Mouse (Mus musculus): ENCODE results near the gene Fkbp9. TPM values are rescaled to one million over a fixed set of nuclear protein-coding genes. Genes with fewer than 3 reads are reported as not detected.

Gene Fkbp9
- polyA plus RNA-seq, 1 experiment from 2014 or later: 178 TPM

- DNase-seq (peak; percentile 90), ATAC-seq (ENCODE audit: insufficient read depth) (peak; percentile 98)
- Histone ChIP-seq H3K27ac (ENCODE audit: low read depth) (peak overlapping the region; percentile 16; the same call in 1 of the 2 replicates), H3K36me3 (ENCODE audit: insufficient read depth) (no peaks in the 10 kb centered on the region), H3K9ac (no peak overlapping the region), H3K4me1 (ENCODE audit: insufficient read depth) (no peaks in the 10 kb centered on the region), H3K4me3 (ENCODE audit: low read depth, low read length) (no peak overlapping the region), H3K4me2 (no peak overlapping the region), H3K27me3 (ENCODE audit: insufficient read depth, low read length) (no peaks in the 10 kb centered on the region), H3K9me3 (ENCODE audit: low read depth, low read length) (no peaks in the 10 kb centered on the region)
- no peak for TF ChIP-seq CTCF (IDR thresholded peaks at IDR 0.05; ENCODE audit: low read depth)
- WGBS: 37% methylated on average over 5 of the region's 5 CpGs
These were observed 13.3 kb upstream of the Fkbp9 start for GRCm38 (mm10) chr6:56818436-56819123.

- Histone ChIP-seq H3K9me3 (ENCODE audit: low read depth, low read length) (no peaks in the 10 kb centered on the region), H3K27me3 (ENCODE audit: insufficient read depth, low read length) (no peaks in the 10 kb centered on the region), H3K4me3 (ENCODE audit: low read depth, low read length) (no peak overlapping the region), H3K4me1 (ENCODE audit: insufficient read depth) (no peaks in the 10 kb centered on the region), H3K9ac (no peak overlapping the region), H3K4me2 (no peak overlapping the region), H3K36me3 (ENCODE audit: insufficient read depth) (no peaks in the 10 kb centered on the region), H3K27ac (ENCODE audit: low read depth) (0 out of 2 replicates have a peak overlapping the region, but pooled peaks have one; percentile 16)
- DNase-seq (no peak), ATAC-seq (ENCODE audit: insufficient read depth) (peak; percentile 81)
- 41% methylated on average over 2 of the region's 2 CpGs for WGBS
- TF ChIP-seq CTCF (IDR thresholded peaks at IDR 0.05; ENCODE audit: low read depth): no peak
These were observed 12.8 kb upstream of the Fkbp9 start for GRCm38 (mm10) chr6:56819124-56819487.

GRCm38 (mm10) chr6:56825657-56826056 is 6.2 kb upstream of the Fkbp9 start:
- no peak for TF ChIP-seq CTCF (IDR thresholded peaks at IDR 0.05; ENCODE audit: low read depth)
- no peak overlapping the region for H3K4me3 ChIP-seq (ENCODE audit: low read depth, low read length)
- no peak for ATAC-seq (ENCODE audit: insufficient read depth)
- H3K36me3 ChIP-seq (ENCODE audit: insufficient read depth): no peaks in the 10 kb centered on the region
- no peaks in the 10 kb centered on the region for H3K4me1 ChIP-seq (ENCODE audit: insufficient read depth)
- H3K27me3 ChIP-seq (ENCODE audit: insufficient read depth, low read length): no peaks in the 10 kb centered on the region
- no peak for DNase-seq
- H3K9ac ChIP-seq: no peak overlapping the region
- H3K9me3 ChIP-seq (ENCODE audit: low read depth, low read length): no peaks in the 10 kb centered on the region
- H3K4me2 ChIP-seq: no peak overlapping the region
- H3K27ac ChIP-seq (ENCODE audit: low read depth): no peak overlapping the region
- 47% methylated on average over 3 of the region's 3 CpGs for WGBS

GRCm38 (mm10) chr6:56832407-56832796 is 543 bp downstream of the Fkbp9 start:
- DNase-seq: peak; percentile 72
- H3K27me3 ChIP-seq (ENCODE audit: insufficient read depth, low read length): no peaks in the 10 kb centered on the region
- H3K4me2 ChIP-seq: peak overlapping the region; percentile 76
- no peak for TF ChIP-seq CTCF (IDR thresholded peaks at IDR 0.05; ENCODE audit: low read depth)
- WGBS: under 1% methylated on average over 14 of the region's 15 CpGs
- ATAC-seq (ENCODE audit: insufficient read depth): no peak
- H3K9me3 ChIP-seq (ENCODE audit: low read depth, low read length): no peaks in the 10 kb centered on the region
- H3K27ac ChIP-seq (ENCODE audit: low read depth): peak overlapping the region; percentile 91
- H3K9ac ChIP-seq: peak overlapping the region; percentile 85
- no peaks in the 10 kb centered on the region for H3K4me1 ChIP-seq (ENCODE audit: insufficient read depth)
- peak overlapping the region; percentile 72 for H3K4me3 ChIP-seq (ENCODE audit: low read depth, low read length)
- peaks cover 24% of the 10 kb centered on the region; the same call in 1 of the 2 replicates for H3K36me3 ChIP-seq (ENCODE audit: insufficient read depth)

- no peak for TF ChIP-seq CTCF (IDR thresholded peaks at IDR 0.05; ENCODE audit: low read depth)
- no peaks in the 10 kb centered on the region for H3K4me1 ChIP-seq (ENCODE audit: insufficient read depth)
- no peak for ATAC-seq (ENCODE audit: insufficient read depth)
- H3K36me3 ChIP-seq (ENCODE audit: insufficient read depth): peaks cover 28% of the 10 kb centered on the region; the same call in 1 of the 2 replicates
- no peaks in the 10 kb centered on the region for H3K9me3 ChIP-seq (ENCODE audit: low read depth, low read length)
- peak overlapping the region; percentile 76 for H3K4me2 ChIP-seq
- peak; percentile 42 for DNase-seq
- H3K4me3 ChIP-seq (ENCODE audit: low read depth, low read length): peak overlapping the region; percentile 72
- H3K27ac ChIP-seq (ENCODE audit: low read depth): no peak overlapping the region
- no peaks in the 10 kb centered on the region for H3K27me3 ChIP-seq (ENCODE audit: insufficient read depth, low read length)
- peak overlapping the region; percentile 85 for H3K9ac ChIP-seq
These were observed 971 bp downstream of the Fkbp9 start for GRCm38 (mm10) chr6:56832830-56833229.

- Histone ChIP-seq H3K9ac (no peak overlapping the region), H3K4me1 (ENCODE audit: insufficient read depth) (no peaks in the 10 kb centered on the region), H3K27me3 (ENCODE audit: insufficient read depth, low read length) (no peaks in the 10 kb centered on the region), H3K4me2 (peak overlapping the region; percentile 76; the same call in 1 of the 2 replicates), H3K9me3 (ENCODE audit: low read depth, low read length) (no peaks in the 10 kb centered on the region), H3K36me3 (ENCODE audit: insufficient read depth) (peaks cover 35% of the 10 kb centered on the region; the same call in 1 of the 2 replicates), H3K27ac (ENCODE audit: low read depth) (0 out of 2 replicates have a peak overlapping the region, but pooled peaks have one; percentile 2), H3K4me3 (ENCODE audit: low read depth, low read length) (no peak overlapping the region)
- peak; percentile 25 for DNase-seq
- no peak for TF ChIP-seq CTCF (IDR thresholded peaks at IDR 0.05; ENCODE audit: low read depth)
- no peak for ATAC-seq (ENCODE audit: insufficient read depth)
- 48% methylated on average over 5 of the region's 5 CpGs for WGBS
These were observed 2.9 kb downstream of the Fkbp9 start for GRCm38 (mm10) chr6:56834769-56835168.

GRCm38 (mm10) chr6:56835532-56835931 is 3.7 kb downstream of the Fkbp9 start:
- 85% methylated on average over 10 of the region's 10 CpGs for WGBS

More at GRCm38 (mm10) chr6:56835532-56835931, 3.7 kb downstream of the Fkbp9 start:
- Histone ChIP-seq H3K4me2 (no peak overlapping the region), H3K27ac (ENCODE audit: low read depth) (no peak overlapping the region), H3K36me3 (ENCODE audit: insufficient read depth) (peaks cover 39% of the 10 kb centered on the region; the same call in 1 of the 2 replicates), H3K27me3 (ENCODE audit: insufficient read depth, low read length) (no peaks in the 10 kb centered on the region), H3K4me1 (ENCODE audit: insufficient read depth) (no peaks in the 10 kb centered on the region), H3K9me3 (ENCODE audit: low read depth, low read length) (no peaks in the 10 kb centered on the region), H3K9ac (no peak overlapping the region), H3K4me3 (ENCODE audit: low read depth, low read length) (no peak overlapping the region)
- DNase-seq (no peak), ATAC-seq (ENCODE audit: insufficient read depth) (no peak)
- TF ChIP-seq CTCF (IDR thresholded peaks at IDR 0.05; ENCODE audit: low read depth): peak; percentile 20
